Mouse (Mus musculus) brain, embryonic 14.5 days (tissue): ENCODE measurements around the gene Pgm1. TPM values are rescaled to one million over a fixed set of nuclear protein-coding genes. Genes with fewer than 3 reads are reported as not detected.
A peak's percentile ranks its signal among the peaks of the same experiment; 100 is the strongest.

Experiments
- DNase-seq: peaks from one replicate; pipeline ENCODE4 v3.0.0-alpha.2; 2011; ENCODE audit warnings: low read depth
- CTCF ChIP-seq: fragments of 200-500 bp; IDR thresholded peaks from 2 replicates; pipeline ENCODE4 v1.5.1; 2012; ENCODE audit warnings: inconsistent platforms, mild to moderate bottlenecking, moderate library complexity, borderline replicate concordance; ENCODE audit not compliant: insufficient read depth, insufficient read length; ENCODE audit errors: extremely low read depth
- POLR2A ChIP-seq: fragments of 200-500 bp; IDR thresholded peaks from 2 replicates; pipeline ENCODE4 v1.6.1; 2012; ENCODE audit warnings: mild to moderate bottlenecking, inconsistent platforms, borderline replicate concordance; ENCODE audit not compliant: poor library complexity, insufficient read depth, insufficient read length, severe bottlenecking; ENCODE audit errors: extremely low read depth
- polyA plus RNA-seq: library from polyadenylated mRNA; depleted of rRNA; stranded (reverse); fragments of >200 nt; gene quantifications from 2 replicates; pipeline ENCODE4 v1.2.3, GENCODE M21; 2012

The Pgm1 gene
- polyA plus RNA-seq, 1 experiment: 45.8 TPM

GRCm38 (mm10) chr4:100007721-100008120 is 78.5 kb downstream of the Pgm1 start:
- TF ChIP-seq CTCF (no peak), POLR2A (no peak)

GRCm38 (mm10) chr4:100008371-100009090 is 79.3 kb downstream of the Pgm1 start:
- TF ChIP-seq CTCF: peak; percentile 67; the same call in 1 of the 2 replicates
- no peak for TF ChIP-seq POLR2A
- DNase-seq: peak; percentile 86

More at GRCm38 (mm10) chr4:100007721-100008120, 78.5 kb downstream of the Pgm1 start:
- DNase-seq: no peak

GRCm38 (mm10) chr4:100009211-100009678 is 80.0 kb downstream of the Pgm1 start:
- DNase-seq: peak; percentile 88
- no peak for TF ChIP-seq CTCF
- TF ChIP-seq POLR2A: no peak

- TF ChIP-seq CTCF: no peak
- no peak for TF ChIP-seq POLR2A
- peak; percentile 6 for DNase-seq
Observed at GRCm38 (mm10) chr4:100010916-100011315, 81.7 kb downstream of the Pgm1 start.

- DNase-seq: peak; percentile 67
- no peak for TF ChIP-seq CTCF
- TF ChIP-seq POLR2A: no peak
Observed at GRCm38 (mm10) chr4:100011563-100011962, 82.3 kb downstream of the Pgm1 start.

- no peak for DNase-seq
- no peak for TF ChIP-seq CTCF
- TF ChIP-seq POLR2A: no peak
Observed at GRCm38 (mm10) chr4:100012361-100013035, 83.3 kb downstream of the Pgm1 start.

GRCm38 (mm10) chr4:100027773-100028172 is 98.6 kb downstream of the Pgm1 start:
- DNase-seq: no peak

GRCm38 (mm10) chr4:100028641-100029040 is 99.4 kb downstream of the Pgm1 start:
- TF ChIP-seq CTCF (peak; percentile 87; the same call in 1 of the 2 replicates), POLR2A (no peak)
- DNase-seq: peak; percentile 89

More at GRCm38 (mm10) chr4:100027773-100028172, 98.6 kb downstream of the Pgm1 start:
- TF ChIP-seq POLR2A: no peak
- no peak for TF ChIP-seq CTCF

- no peak for TF ChIP-seq POLR2A
- TF ChIP-seq CTCF: no peak
- DNase-seq: no peak
Observed at GRCm38 (mm10) chr4:100031270-100031669, 102.1 kb downstream of the Pgm1 start.

- no peak for DNase-seq
- TF ChIP-seq POLR2A: no peak
- no peak for TF ChIP-seq CTCF
Observed at GRCm38 (mm10) chr4:100032608-100033007, 103.4 kb downstream of the Pgm1 start.

- no peak for DNase-seq
- no peak for TF ChIP-seq CTCF
- TF ChIP-seq POLR2A: no peak
Observed at GRCm38 (mm10) chr4:100033944-100034343, 104.7 kb downstream of the Pgm1 start.
